Mouse (Mus musculus) kidney, embryonic 16.5 days (tissue): ENCODE measurements around the gene Gm38394. TPM values are rescaled to one million over a fixed set of nuclear protein-coding genes. Genes with fewer than 3 reads are reported as not detected.
"Not testable (repeated sequence)": the region's sequence is repeated elsewhere in the genome, so short reads cannot be mapped to it uniquely, and the experiment has no call there.

Experiments
- ATAC-seq: fragments of 200-750 bp; cut with Nextera tagmentation; 2 replicates; pipeline ENCODE4 v1.8.0; 2017; ENCODE audit warnings: moderate TSS enrichment; ENCODE audit not compliant: low FRiP score, low TSS enrichment
- H3K27ac ChIP-seq: fragments of 300-500 bp; sonication (generic); 2 replicates; pipeline ENCODE4 v1.5.1; 2014; ENCODE audit warnings: low read length
- H3K27me3 ChIP-seq: fragments of 300-500 bp; sonication (generic); 2 replicates; pipeline ENCODE4 v1.6.1; 2014; ENCODE audit warnings: low read length, control low read depth, mixed read lengths; ENCODE audit not compliant: insufficient read depth
- H3K36me3 ChIP-seq: fragments of 300-500 bp; sonication (generic); 2 replicates; pipeline ENCODE4 v1.6.1; 2014; ENCODE audit warnings: low read length, control low read depth, mixed read lengths; ENCODE audit not compliant: insufficient read depth
- H3K4me1 ChIP-seq: fragments of 300-500 bp; sonication (generic); 2 replicates; pipeline ENCODE4 v1.6.1; 2014; ENCODE audit warnings: low read length, control low read depth, mixed read lengths; ENCODE audit not compliant: insufficient read depth
- H3K4me2 ChIP-seq: fragments of 300-500 bp; sonication (generic); replicated peaks from 2 replicates; pipeline ENCODE4 v1.6.1; 2014; ENCODE audit warnings: low read depth, low read length
- H3K4me3 ChIP-seq: fragments of 300-500 bp; sonication (generic); 2 replicates; pipeline ENCODE4 v1.5.1; 2014; ENCODE audit warnings: mild to moderate bottlenecking, low read length
- H3K9ac ChIP-seq: fragments of 300-500 bp; sonication (generic); replicated peaks from 2 replicates; pipeline ENCODE4 v1.6.1; 2014; ENCODE audit warnings: low read length
- H3K9me3 ChIP-seq: fragments of 300-500 bp; sonication (generic); 2 replicates; pipeline ENCODE4 v1.6.1; 2016; ENCODE audit warnings: low read length, control low read depth
- WGBS: fragments of 180-500 bp; shearing (Covaris S2); extraction: QIAGEN DNeasy Blood & Tissue Kit; methylation state at CpG from one replicate; pipeline ENCODE4 v1.1.7; 2014; 5-methylcytosine and 5-hydroxymethylcytosine counted together
- polyA plus RNA-seq: library from polyadenylated mRNA; unstranded; fragments of >200 nt; fragmentation: Nextera tagmentation; extraction: Ambion mirVana; gene quantifications from 2 replicates; pipeline ENCODE4 v1.2.1, GENCODE M21; 2015

Gene Gm38394
- polyA plus RNA-seq = 4.1 and 4.9 TPM in 2 replicates

- H3K4me2 ChIP-seq = peak within 1 kb of the TSS; percentile 95
- H3K9ac ChIP-seq = peak within 1 kb of the TSS; percentile 91
- H3K36me3 ChIP-seq = peaks cover 9% of the 10 kb centered on the region
- no peaks in the 10 kb centered on the region for H3K27me3 ChIP-seq
- H3K4me3 ChIP-seq = peak within 1 kb of the TSS; percentile 83
- peak within 1 kb of the TSS; percentile 89 for H3K27ac ChIP-seq
- ATAC-seq = peak; percentile 99
- no peaks in the 10 kb centered on the region for H3K9me3 ChIP-seq
- H3K4me1 ChIP-seq = peaks cover 32% of the 10 kb centered on the region
- WGBS = under 1% methylated on average over 26 of the region's 26 CpGs
Observed at GRCm38 (mm10) chr1:133661203-133661933, at the start of gene Gm38394. Gene Gm38394 (minus strand): TSS chr1:133661318.

- no peaks in the 10 kb centered on the region for H3K9me3 ChIP-seq
- 0 out of 2 replicates have a peak, but pooled peaks cover 7% of the 10 kb centered on the region for H3K36me3 ChIP-seq
- no peak for ATAC-seq
- H3K9ac ChIP-seq = no peak overlapping the region
- H3K27me3 ChIP-seq = no peaks in the 10 kb centered on the region
- no peak overlapping the region for H3K4me3 ChIP-seq
- no peak overlapping the region for H3K4me2 ChIP-seq
- no peak overlapping the region for H3K27ac ChIP-seq
- 55% methylated on average over 6 of the region's 6 CpGs for WGBS
- peaks cover 30% of the 10 kb centered on the region for H3K4me1 ChIP-seq
Observed at GRCm38 (mm10) chr1:133710895-133711294, 49.8 kb upstream of the Gm38394 start.

- WGBS = 72% methylated on average over 3 of the region's 3 CpGs
- no peak for ATAC-seq
- Histone ChIP-seq H3K4me1 (peaks cover 30% of the 10 kb centered on the region), H3K27ac (no peak overlapping the region), H3K4me2 (no peak overlapping the region), H3K36me3 (0 out of 2 replicates have a peak, but pooled peaks cover 7% of the 10 kb centered on the region), H3K27me3 (no peaks in the 10 kb centered on the region), H3K9me3 (no peaks in the 10 kb centered on the region), H3K9ac (no peak overlapping the region), H3K4me3 (no peak overlapping the region)
Observed at GRCm38 (mm10) chr1:133709292-133709691, 48.2 kb upstream of the Gm38394 start.

- not testable (repeated sequence) for H3K9me3 ChIP-seq, H3K27ac ChIP-seq, H3K4me1 ChIP-seq, H3K27me3 ChIP-seq, H3K4me3 ChIP-seq, H3K4me2 ChIP-seq, H3K9ac ChIP-seq, ATAC-seq, H3K36me3 ChIP-seq
- 31% methylated on average over 1 of the region's 2 CpGs for WGBS
Observed at GRCm38 (mm10) chr1:133701824-133702223, 40.7 kb upstream of the Gm38394 start.

GRCm38 (mm10) chr1:133697935-133698620 lies 37.0 kb upstream of the Gm38394 start:
- Histone ChIP-seq H3K27ac (no peak overlapping the region), H3K36me3 (no peaks in the 10 kb centered on the region), H3K9ac (no peak overlapping the region), H3K27me3 (no peaks in the 10 kb centered on the region), H3K4me1 (peaks cover 29% of the 10 kb centered on the region), H3K9me3 (no peaks in the 10 kb centered on the region), H3K4me3 (no peak overlapping the region), H3K4me2 (no peak overlapping the region)
- ATAC-seq = no peak
- 96% methylated on average over 12 of the region's 12 CpGs for WGBS

GRCm38 (mm10) chr1:133695901-133696300 lies 34.8 kb upstream of the Gm38394 start:
- no peak overlapping the region for H3K4me2 ChIP-seq

GRCm38 (mm10) chr1:133694876-133695275 lies 33.8 kb upstream of the Gm38394 start:
- Histone ChIP-seq H3K4me3 (no peak overlapping the region), H3K9me3 (no peaks in the 10 kb centered on the region), H3K27me3 (no peaks in the 10 kb centered on the region), H3K4me2 (no peak overlapping the region), H3K9ac (no peak overlapping the region), H3K27ac (peak overlapping the region; percentile 5; the same call in 1 of the 2 replicates), H3K4me1 (peaks cover 39% of the 10 kb centered on the region), H3K36me3 (no peaks in the 10 kb centered on the region)
- 85% methylated on average over 1 of the region's 1 CpGs for WGBS
- peak; percentile 12; the same call in 1 of the 2 replicates for ATAC-seq

More at GRCm38 (mm10) chr1:133695901-133696300, 34.8 kb upstream of the Gm38394 start:
- Histone ChIP-seq H3K36me3 (no peaks in the 10 kb centered on the region), H3K9ac (no peak overlapping the region), H3K4me1 (peaks cover 34% of the 10 kb centered on the region), H3K27me3 (no peaks in the 10 kb centered on the region), H3K27ac (peak overlapping the region; percentile 87), H3K9me3 (no peaks in the 10 kb centered on the region), H3K4me3 (no peak overlapping the region)
- ATAC-seq = peak; percentile 60
- 17% methylated on average over 7 of the region's 7 CpGs for WGBS

- H3K4me2 ChIP-seq = no peak overlapping the region
- ATAC-seq = no peak
- 12% methylated on average over 1 of the region's 1 CpGs for WGBS
- no peaks in the 10 kb centered on the region for H3K36me3 ChIP-seq
- H3K27ac ChIP-seq = peak overlapping the region; percentile 5; the same call in 1 of the 2 replicates
- H3K27me3 ChIP-seq = no peaks in the 10 kb centered on the region
- no peaks in the 10 kb centered on the region for H3K9me3 ChIP-seq
- H3K4me1 ChIP-seq = peaks cover 43% of the 10 kb centered on the region
- H3K4me3 ChIP-seq = no peak overlapping the region
- no peak overlapping the region for H3K9ac ChIP-seq
Observed at GRCm38 (mm10) chr1:133694301-133694700, 33.2 kb upstream of the Gm38394 start.

- no peak overlapping the region for H3K9ac ChIP-seq
- no peak overlapping the region for H3K4me3 ChIP-seq
- H3K27ac ChIP-seq = no peak overlapping the region
- no peaks in the 10 kb centered on the region for H3K27me3 ChIP-seq
- H3K4me2 ChIP-seq = no peak overlapping the region
- no peaks in the 10 kb centered on the region for H3K36me3 ChIP-seq
- WGBS = 75% methylated on average over 11 of the region's 11 CpGs
- peaks cover 43% of the 10 kb centered on the region for H3K4me1 ChIP-seq
- H3K9me3 ChIP-seq = no peaks in the 10 kb centered on the region
- no peak for ATAC-seq
Observed at GRCm38 (mm10) chr1:133693536-133694114, 32.5 kb upstream of the Gm38394 start.
